Comparison of ENCODE assay signal across 8 mouse cellular contexts in genomic region chr16:17529981-17530586, GRCm38 (mm10). TPM values are rescaled to one million over a fixed set of nuclear protein-coding genes. Genes with fewer than 3 reads are reported as not detected.
DNase-seq lines count a peak whose midpoint lies in the region; ATAC-seq and TF ChIP-seq lines count a peak whose summit lies in the region.

No protein-coding gene starts in this region.

- no peaks in the 10 kb centered on the region for H3K9me3 ChIP-seq in kidney, embryonic 14.5 days (ENCODE audit: control insufficient read depth, low read length)
- H3K9me3 ChIP-seq in embryonic facial prominence, embryonic 12.5 days, result no peaks in the 10 kb centered on the region
- H3K9me3 ChIP-seq in hindbrain, postnatal 0 days (ENCODE audit: low read length), result no peaks in the 10 kb centered on the region

- peak; percentile 23; the same call in 1 of the 2 replicates for ATAC-seq in kidney, embryonic 14.5 days (ENCODE audit: low FRiP score, low TSS enrichment)
- ATAC-seq in embryonic facial prominence, embryonic 12.5 days (ENCODE audit: insufficient number of reproducible peaks, insufficient read depth, low FRiP score, low TSS enrichment), result no peak
- peak; percentile 3; the same call in 1 of the 2 replicates for ATAC-seq in hindbrain, postnatal 0 days
- ATAC-seq in monocyte, adult 5-6 weeks (replicated peaks; ENCODE audit: insufficient number of reproducible peaks, low FRiP score, low TSS enrichment, poor library complexity, severe bottlenecking), result no peak

- H3K4me2 ChIP-seq in kidney, embryonic 14.5 days (replicated peaks; ENCODE audit: low read depth, low read length), result peak overlapping the region; percentile 74
- H3K4me2 ChIP-seq in embryonic facial prominence, embryonic 12.5 days (replicated peaks), result peak overlapping the region; percentile 88
- H3K4me2 ChIP-seq in hindbrain, postnatal 0 days (ENCODE audit: low read depth, low read length), result peak overlapping the region; percentile 63

- peaks cover 12% of the 10 kb centered on the region for H3K4me1 ChIP-seq in kidney, embryonic 14.5 days (ENCODE audit: control insufficient read depth, insufficient read depth, low read length)
- H3K4me1 ChIP-seq in embryonic facial prominence, embryonic 12.5 days, result peaks cover 18% of the 10 kb centered on the region
- peaks cover 14% of the 10 kb centered on the region for H3K4me1 ChIP-seq in hindbrain, postnatal 0 days (ENCODE audit: insufficient read depth, low read length)

- TF ChIP-seq CTCF in hindbrain, postnatal 0 days (IDR thresholded peaks at IDR 0.05; ENCODE audit: low read depth), result no peak

- no peaks in the 10 kb centered on the region for H3K27me3 ChIP-seq in kidney, embryonic 14.5 days (ENCODE audit: control insufficient read depth, insufficient read depth, low read length)
- H3K27me3 ChIP-seq in embryonic facial prominence, embryonic 12.5 days, result no peaks in the 10 kb centered on the region
- no peaks in the 10 kb centered on the region for H3K27me3 ChIP-seq in hindbrain, postnatal 0 days (ENCODE audit: insufficient read depth, low read length)

- peak overlapping the region; percentile 95 for H3K27ac ChIP-seq in kidney, embryonic 14.5 days (ENCODE audit: low read depth, low read length)
- peak overlapping the region; percentile 96 for H3K27ac ChIP-seq in embryonic facial prominence, embryonic 12.5 days
- H3K27ac ChIP-seq in hindbrain, postnatal 0 days, result peak overlapping the region; percentile 99

- WGBS in kidney, embryonic 14.5 days, result 15% methylated on average over 17 of the region's 17 CpGs
- 17% methylated on average over 17 of the region's 17 CpGs for WGBS in embryonic facial prominence, embryonic 12.5 days
- 12% methylated on average over 17 of the region's 17 CpGs for WGBS in hindbrain, postnatal 0 days

- no peak for DNase-seq in kidney, adult 18-20 months
- no peak for DNase-seq in hindbrain, postnatal 0 days (ENCODE audit: low spot score)
- DNase-seq in lung, postnatal 36 days, result peak; percentile 11
- no peak for DNase-seq in right cerebral cortex, adult 2 months (ENCODE audit: low spot score in 2 of 2)
- no peak for DNase-seq in layer of hippocampus, adult 9-10 months (ENCODE audit: low spot score)

- peaks cover 40% of the 10 kb centered on the region for H3K36me3 ChIP-seq in kidney, embryonic 14.5 days (ENCODE audit: control insufficient read depth, insufficient read depth, low read length)
- peaks cover 40% of the 10 kb centered on the region for H3K36me3 ChIP-seq in embryonic facial prominence, embryonic 12.5 days
- peaks cover 24% of the 10 kb centered on the region for H3K36me3 ChIP-seq in hindbrain, postnatal 0 days (ENCODE audit: insufficient read depth, low read length)

- H3K4me3 ChIP-seq in kidney, embryonic 14.5 days (ENCODE audit: low read length), result peak overlapping the region; percentile 67
- peak overlapping the region; percentile 68 for H3K4me3 ChIP-seq in embryonic facial prominence, embryonic 12.5 days
- H3K4me3 ChIP-seq in hindbrain, postnatal 0 days (ENCODE audit: low read length), result peak overlapping the region; percentile 54

- H3K9ac ChIP-seq in kidney, embryonic 14.5 days (ENCODE audit: low read depth, low read length), result peak overlapping the region; percentile 81
- H3K9ac ChIP-seq in embryonic facial prominence, embryonic 12.5 days, result peak overlapping the region; percentile 84
- peak overlapping the region; percentile 70 for H3K9ac ChIP-seq in hindbrain, postnatal 0 days (replicated peaks; ENCODE audit: low read length)

RNA-seq across cellular contexts. Expression of gene Thap7, which starts 0.9 kb away (rescaled TPM):
- polyA plus RNA-seq in kidney, embryonic 14.5 days (2014; fragmentation: Nextera tagmentation; extraction: Ambion mirVana), result 49.1 and 51.1 TPM in 2 replicates
- 66.6 and 73.1 TPM in 2 replicates for polyA plus RNA-seq in embryonic facial prominence, embryonic 12.5 days (2016; fragmentation: Nextera tagmentation; extraction: Ambion mirVana)
- total RNA-seq in hindbrain, postnatal 0 days (2014; rRNA removed), result 61.0 and 66.8 TPM in 2 replicates
- polyA plus RNA-seq in hindbrain, postnatal 0 days (2015; fragmentation: Nextera tagmentation; extraction: Ambion mirVana), result 57.5 and 59.5 TPM in 2 replicates
- 9.9 to 29.7 TPM (median 10.0 TPM) in 3 replicates for total RNA-seq in monocyte, adult 5-6 weeks (2017)

RNA-seq across cellular contexts. Expression of gene Lztr1, which starts 21.6 kb away (rescaled TPM):
- polyA plus RNA-seq in kidney, embryonic 14.5 days (2014; fragmentation: Nextera tagmentation; extraction: Ambion mirVana), result 57.9 and 81.4 TPM in 2 replicates
- 104 and 118 TPM in 2 replicates for polyA plus RNA-seq in embryonic facial prominence, embryonic 12.5 days (2016; fragmentation: Nextera tagmentation; extraction: Ambion mirVana)
- total RNA-seq in hindbrain, postnatal 0 days (2014; rRNA removed), result 191 and 279 TPM in 2 replicates
- 82.2 and 89.8 TPM in 2 replicates for polyA plus RNA-seq in hindbrain, postnatal 0 days (2015; fragmentation: Nextera tagmentation; extraction: Ambion mirVana)
- 31.4 to 51.0 TPM (median 39.1 TPM) in 3 replicates for total RNA-seq in monocyte, adult 5-6 weeks (2017)

RNA-seq across cellular contexts. Expression of gene Lrrc74b, which starts 31.0 kb away (rescaled TPM):
- 0.12 TPM in 1 of 2 replicates, not detected in the other for polyA plus RNA-seq in kidney, embryonic 14.5 days (2014; fragmentation: Nextera tagmentation; extraction: Ambion mirVana)
- not detected in 2 replicates for polyA plus RNA-seq in embryonic facial prominence, embryonic 12.5 days (2016; fragmentation: Nextera tagmentation; extraction: Ambion mirVana)
- 2.3 and 2.4 TPM in 2 replicates for total RNA-seq in hindbrain, postnatal 0 days (2014; rRNA removed)
- 2.0 and 2.1 TPM in 2 replicates for polyA plus RNA-seq in hindbrain, postnatal 0 days (2015; fragmentation: Nextera tagmentation; extraction: Ambion mirVana)
- 0.75 TPM in 1 of 3 replicates, not detected in the others for total RNA-seq in monocyte, adult 5-6 weeks (2017)

RNA-seq across cellular contexts. Expression of gene P2rx6, which starts 31.6 kb away (rescaled TPM):
- 0.27 and 0.37 TPM in 2 replicates for polyA plus RNA-seq in kidney, embryonic 14.5 days (2014; fragmentation: Nextera tagmentation; extraction: Ambion mirVana)
- polyA plus RNA-seq in embryonic facial prominence, embryonic 12.5 days (2016; fragmentation: Nextera tagmentation; extraction: Ambion mirVana), result 0.34 and 0.46 TPM in 2 replicates
- total RNA-seq in hindbrain, postnatal 0 days (2014; rRNA removed), result 3.4 and 5.1 TPM in 2 replicates
- polyA plus RNA-seq in hindbrain, postnatal 0 days (2015; fragmentation: Nextera tagmentation; extraction: Ambion mirVana), result 2.3 and 3.0 TPM in 2 replicates
- total RNA-seq in monocyte, adult 5-6 weeks (2017), result not detected in 3 replicates

RNA-seq across cellular contexts. Expression of gene Aifm3, which starts 40.7 kb away (rescaled TPM):
- polyA plus RNA-seq in kidney, embryonic 14.5 days (2014; fragmentation: Nextera tagmentation; extraction: Ambion mirVana), result 0.61 and 1.7 TPM in 2 replicates
- 1.0 and 1.5 TPM in 2 replicates for polyA plus RNA-seq in embryonic facial prominence, embryonic 12.5 days (2016; fragmentation: Nextera tagmentation; extraction: Ambion mirVana)
- 13.8 and 16.8 TPM in 2 replicates for total RNA-seq in hindbrain, postnatal 0 days (2014; rRNA removed)
- polyA plus RNA-seq in hindbrain, postnatal 0 days (2015; fragmentation: Nextera tagmentation; extraction: Ambion mirVana), result 15.7 and 17.4 TPM in 2 replicates
- not detected in 3 replicates for total RNA-seq in monocyte, adult 5-6 weeks (2017)

Comparison
In these comparisons a context has a peak if more than half of its experiments do, and no peak if none do; other contexts are left out.
1. ATAC-seq: peak in kidney, embryonic 14.5 days (single experiment) and hindbrain, postnatal 0 days (single experiment); none in embryonic facial prominence, embryonic 12.5 days (single experiment) and monocyte, adult 5-6 weeks (single experiment).
2. Peak in every context shown above with its lines, with median percentiles within 50 percentile points of each other: H3K27ac ChIP-seq, H3K4me2 ChIP-seq, H3K4me3 ChIP-seq and H3K9ac ChIP-seq.